Mouse (Mus musculus): Measurements from ENCODE around the gene Mysm1.

Mysm1 gene

DNA sequence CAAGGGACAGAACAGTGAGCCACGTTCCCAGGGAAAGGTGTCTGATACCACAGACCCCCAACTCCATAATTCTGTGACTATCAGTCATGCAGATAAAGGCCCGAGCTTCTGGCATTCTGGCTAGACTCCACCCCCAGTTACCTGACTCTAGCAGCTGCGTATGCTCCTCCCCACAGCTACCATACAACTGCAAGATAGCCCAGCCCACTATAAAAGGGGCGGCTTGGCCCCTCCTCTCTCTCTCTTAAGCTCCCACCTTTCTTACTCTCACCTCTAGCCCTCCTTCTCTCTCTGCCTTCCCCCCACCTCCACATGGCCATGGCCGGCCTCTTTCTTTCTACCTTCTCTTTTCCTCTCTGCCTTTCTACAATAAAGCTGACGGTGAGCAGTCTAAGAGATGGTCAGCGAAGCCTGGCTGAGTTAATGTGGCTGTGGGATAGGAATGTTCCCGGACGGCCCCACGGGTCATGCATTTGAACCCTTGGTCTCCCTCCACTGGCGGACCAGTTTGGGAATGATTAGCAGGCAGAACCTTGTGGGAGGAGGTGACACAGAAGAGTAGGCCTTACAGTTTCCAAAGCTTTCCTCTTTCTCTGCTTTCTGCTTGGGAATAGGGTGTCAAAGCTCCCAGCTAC is 37.6 kb downstream of the Mysm1 start:
- DNase-seq, result no peak

GRCm38 (mm10) chr4:94928743-94929142 is 50.2 kb downstream of the Mysm1 start, which contains the start of gene Eqtn:
Gene Eqtn (minus strand): TSS chr4:94928843.
- DNase-seq, result no peak

DNA sequence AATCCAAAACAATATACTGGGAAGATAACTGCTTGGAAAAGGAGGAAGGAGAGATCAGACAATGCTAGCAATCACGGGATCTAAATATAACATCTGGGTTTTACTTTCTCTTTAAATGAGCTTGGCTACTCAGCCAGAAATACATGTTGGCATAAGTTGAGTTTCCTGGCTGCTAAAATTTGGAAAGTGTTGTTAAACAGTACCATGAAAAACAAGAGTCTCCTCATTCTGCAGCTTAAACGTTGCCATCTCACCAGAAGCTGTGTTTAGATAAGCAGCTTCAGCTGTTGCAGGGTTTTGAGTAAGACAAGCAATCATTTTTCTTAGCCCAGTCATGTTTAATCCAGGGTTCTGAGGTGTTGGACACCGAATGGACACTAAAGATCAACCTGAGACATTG is 77.1 kb downstream of the Mysm1 start:
- no peak for DNase-seq

- no peak for DNase-seq
Measured at GRCm38 (mm10) chr4:94900744-94901143, 78.2 kb downstream of the Mysm1 start.

Data from cerebellum, adult 11 months (tissue).